In genomic region chr16:23258823-23259457, GRCm38 (mm10) we compare ENCODE assay signal across 10 mouse cellular contexts. TPM values are rescaled to one million over a fixed set of nuclear protein-coding genes. Genes with fewer than 3 reads are reported as not detected.
A peak's percentile ranks its signal among the peaks of the same experiment; 100 is the strongest.
DNase-seq lines count a peak whose midpoint lies in the region; ATAC-seq lines count a peak whose summit lies in the region.
"Had no signal": no experiment of that assay in that cellular context is flagged by ENCODE, and none has a peak within 500 bp of the region (broad histone marks: within the 10 kb centered on the region; RNA-seq: fewer than 3 reads in every experiment).

No protein-coding gene starts in this region.

- intact Hi-C loops in heart, postnatal 10 days (cut with DNase I) = no loop called here

- H3K27ac ChIP-seq in heart, embryonic 10.5 days = no peak overlapping the region
- no peak overlapping the region for H3K27ac ChIP-seq in neural tube, embryonic 12.5 days
- H3K27ac ChIP-seq in intestine, embryonic 16.5 days (ENCODE audit: low read length) = no peak overlapping the region

- peaks cover 52% of the 10 kb centered on the region for H3K4me1 ChIP-seq in heart, embryonic 10.5 days
- H3K4me1 ChIP-seq in neural tube, embryonic 12.5 days = peaks cover 42% of the 10 kb centered on the region
- H3K4me1 ChIP-seq in intestine, embryonic 16.5 days (ENCODE audit: control insufficient read depth, insufficient read depth, low read length) = peaks cover 4% of the 10 kb centered on the region; the same call in 1 of the 2 replicates

- H3K4me3 ChIP-seq in heart, embryonic 10.5 days = peak overlapping the region; percentile 3; the same call in 1 of the 2 replicates
- no peak overlapping the region for H3K4me3 ChIP-seq in neural tube, embryonic 12.5 days
- H3K4me3 ChIP-seq in intestine, embryonic 16.5 days (ENCODE audit: low read length) = no peak overlapping the region

- 0 out of 2 replicates have a peak overlapping the region, but pooled peaks have one; percentile 12 for H3K4me2 ChIP-seq in neural tube, embryonic 12.5 days (replicated peaks)
- H3K4me2 ChIP-seq in intestine, embryonic 16.5 days (ENCODE audit: low read depth, low read length) = no peak overlapping the region

- H3K27me3 ChIP-seq in heart, embryonic 10.5 days (ENCODE audit: insufficient read depth, poor library complexity, severe bottlenecking) = peaks cover 58% of the 10 kb centered on the region
- no peaks in the 10 kb centered on the region for H3K27me3 ChIP-seq in neural tube, embryonic 12.5 days (replicated peaks)
- H3K27me3 ChIP-seq in intestine, embryonic 16.5 days (replicated peaks; ENCODE audit: control insufficient read depth, insufficient read depth, low read length) = no peaks in the 10 kb centered on the region

- DNase-seq in heart, embryonic 10.5 days (ENCODE audit: low spot score) = no peak
- no peak for DNase-seq in heart, postnatal 10 days
- DNase-seq in neural tube, embryonic 10.5 days (ENCODE audit: extremely low spot score, low spot score) = no peak
- peak; percentile 28 for DNase-seq in retina, postnatal 7 days (ENCODE audit: low read depth, low spot score)
- no peak for DNase-seq in frontal cortex, adult 2 months (ENCODE audit: extremely low spot score in 1 of 2, low spot score in 1 of 2)
- no peak for DNase-seq in gastrocnemius, adult 18-20 months (ENCODE audit: low spot score)
- DNase-seq: cerebellum, adult 11 months; gastrocnemius, postnatal 25 days had no signal

- 9% methylated on average over 4 of the region's 4 CpGs for WGBS in heart, embryonic 10.5 days
- 5% methylated on average over 4 of the region's 4 CpGs for WGBS in neural tube, embryonic 12.5 days
- WGBS in intestine, embryonic 16.5 days = 36% methylated on average over 4 of the region's 4 CpGs

- H3K36me3 ChIP-seq in heart, embryonic 10.5 days = 0 out of 2 replicates have a peak, but pooled peaks cover 3% of the 10 kb centered on the region
- H3K36me3 ChIP-seq in neural tube, embryonic 12.5 days = peaks cover 7% of the 10 kb centered on the region
- no peaks in the 10 kb centered on the region for H3K36me3 ChIP-seq in intestine, embryonic 16.5 days (ENCODE audit: control insufficient read depth, insufficient read depth, low read length)

- no peaks in the 10 kb centered on the region for H3K9me3 ChIP-seq in heart, embryonic 10.5 days
- no peaks in the 10 kb centered on the region for H3K9me3 ChIP-seq in neural tube, embryonic 12.5 days
- H3K9me3 ChIP-seq in intestine, embryonic 16.5 days (ENCODE audit: control insufficient read depth, low read length) = no peaks in the 10 kb centered on the region

- H3K9ac ChIP-seq in neural tube, embryonic 12.5 days = no peak overlapping the region
- no peak overlapping the region for H3K9ac ChIP-seq in intestine, embryonic 16.5 days (ENCODE audit: low read depth, low read length)

- no peak for ATAC-seq in neural tube, embryonic 12.5 days (ENCODE audit: low FRiP score, low read depth)
- peak; percentile 33; the same call in 1 of the 2 replicates for ATAC-seq in intestine, embryonic 16.5 days

RNA-seq across cellular contexts. Expression of gene St6gal1, which starts 34.4 kb away (rescaled TPM):
- polyA plus RNA-seq in heart, embryonic 10.5 days (2016; fragmentation: Nextera tagmentation; extraction: Ambion mirVana) = 11.2 and 18.0 TPM in 2 replicates
- 10 to 100 TPM; 14.4 to 17.9 TPM for total RNA-seq in heart, postnatal 10 days (2021)
- 42.1 and 43.5 TPM in 2 replicates for polyA plus RNA-seq in neural tube, embryonic 12.5 days (2016; fragmentation: Nextera tagmentation; extraction: Ambion mirVana)
- 14.3 and 15.1 TPM in 2 replicates for polyA plus RNA-seq in intestine, embryonic 16.5 days (2015; fragmentation: Nextera tagmentation; extraction: Ambion mirVana)
- 15.8 and 19.8 TPM in 2 replicates for polyA plus RNA-seq in frontal cortex, adult 2 months (2012; rRNA removed)
- 1 to 10 TPM; 3.6 to 4.7 TPM for total RNA-seq in gastrocnemius, adult 18-20 months (2021)
